Mouse (Mus musculus): ENCODE data around the gene Rere.

Gene Rere

GRCm38 (mm10) chr4:150615251-150616028 is 334.0 kb downstream of the Rere start:
- DNase-seq (ENCODE audit: low spot score): no peak

- peak; percentile 30 for DNase-seq (ENCODE audit: low spot score)
Measured at GRCm38 (mm10) chr4:150616029-150616420, 334.6 kb downstream of the Rere start.

DNA sequence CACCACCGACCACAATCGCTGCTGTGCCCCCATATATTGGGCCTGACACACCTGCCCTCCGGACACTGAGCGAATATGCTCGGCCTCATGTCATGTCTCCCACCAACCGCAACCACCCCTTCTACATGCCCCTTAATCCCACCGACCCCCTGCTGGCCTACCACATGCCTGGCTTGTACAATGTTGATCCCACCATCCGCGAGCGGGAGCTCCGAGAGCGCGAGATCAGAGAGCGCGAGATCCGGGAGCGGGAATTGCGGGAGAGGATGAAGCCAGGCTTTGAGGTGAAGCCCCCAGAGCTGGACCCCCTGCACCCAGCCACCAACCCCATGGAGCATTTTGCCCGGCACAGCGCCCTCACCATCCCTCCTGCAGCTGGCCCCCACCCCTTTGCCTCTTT is 335.4 kb downstream of the Rere start:
- DNase-seq (ENCODE audit: low spot score): no peak

- DNase-seq (ENCODE audit: low spot score): no peak
Measured at GRCm38 (mm10) chr4:150619011-150619410, 337.6 kb downstream of the Rere start.

GRCm38 (mm10) chr4:150622641-150623040 is 341.2 kb downstream of the Rere start:
- no peak for DNase-seq (ENCODE audit: low spot score)

DNA sequence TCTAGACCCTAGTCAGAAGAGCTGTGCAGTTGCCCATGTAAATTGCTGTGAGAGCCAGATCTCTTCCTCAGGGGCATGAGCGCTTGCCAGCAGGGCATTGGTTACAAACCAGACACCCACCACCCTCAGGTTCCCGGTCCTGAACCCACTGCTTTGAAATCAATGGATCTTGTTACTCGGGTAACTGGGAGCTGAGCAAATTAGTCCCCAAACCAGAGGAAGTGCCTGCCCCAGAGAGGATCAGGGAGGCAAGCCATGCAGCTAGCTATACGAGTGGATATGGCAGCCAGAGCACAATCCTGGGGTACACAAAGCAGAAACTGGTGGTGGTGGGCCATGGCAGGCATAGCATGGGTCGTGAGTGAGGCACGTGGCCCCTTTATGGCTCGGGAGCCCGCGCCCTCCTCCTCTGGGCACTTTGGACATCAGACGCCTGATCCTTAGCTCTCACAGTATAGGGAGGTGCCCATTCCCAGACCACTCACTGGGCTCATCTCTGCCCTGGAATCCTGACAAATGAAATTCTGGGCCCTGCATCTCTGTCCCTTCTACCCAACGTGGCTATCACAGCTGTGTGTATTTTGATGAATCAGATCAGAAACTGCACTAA is 342.9 kb downstream of the Rere start:
- no peak for DNase-seq (ENCODE audit: low spot score)

DNA sequence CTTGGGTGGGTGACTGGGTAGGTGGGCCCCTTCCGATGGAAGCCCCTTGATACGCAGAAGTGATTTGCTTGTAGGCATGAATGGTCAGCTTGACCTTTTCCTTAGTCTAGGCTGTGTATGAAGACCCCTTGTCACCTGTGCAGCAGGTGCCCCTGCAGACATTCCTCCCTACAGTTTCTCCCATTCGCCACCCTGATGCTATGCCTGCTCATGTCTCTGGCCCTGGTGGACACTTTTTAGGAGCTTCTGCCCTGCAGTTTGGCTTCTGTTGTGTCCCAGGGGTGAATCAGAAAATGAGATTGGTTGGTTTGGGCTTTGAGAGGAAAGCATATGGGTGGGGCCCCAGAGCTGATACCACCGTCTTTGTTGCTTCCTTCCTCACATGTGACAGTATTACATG is 343.5 kb downstream of the Rere start:
- no peak for DNase-seq (ENCODE audit: low spot score)

- DNase-seq (ENCODE audit: low spot score): peak; percentile 80
Measured at GRCm38 (mm10) chr4:150625425-150625824, 344.0 kb downstream of the Rere start.

DNA sequence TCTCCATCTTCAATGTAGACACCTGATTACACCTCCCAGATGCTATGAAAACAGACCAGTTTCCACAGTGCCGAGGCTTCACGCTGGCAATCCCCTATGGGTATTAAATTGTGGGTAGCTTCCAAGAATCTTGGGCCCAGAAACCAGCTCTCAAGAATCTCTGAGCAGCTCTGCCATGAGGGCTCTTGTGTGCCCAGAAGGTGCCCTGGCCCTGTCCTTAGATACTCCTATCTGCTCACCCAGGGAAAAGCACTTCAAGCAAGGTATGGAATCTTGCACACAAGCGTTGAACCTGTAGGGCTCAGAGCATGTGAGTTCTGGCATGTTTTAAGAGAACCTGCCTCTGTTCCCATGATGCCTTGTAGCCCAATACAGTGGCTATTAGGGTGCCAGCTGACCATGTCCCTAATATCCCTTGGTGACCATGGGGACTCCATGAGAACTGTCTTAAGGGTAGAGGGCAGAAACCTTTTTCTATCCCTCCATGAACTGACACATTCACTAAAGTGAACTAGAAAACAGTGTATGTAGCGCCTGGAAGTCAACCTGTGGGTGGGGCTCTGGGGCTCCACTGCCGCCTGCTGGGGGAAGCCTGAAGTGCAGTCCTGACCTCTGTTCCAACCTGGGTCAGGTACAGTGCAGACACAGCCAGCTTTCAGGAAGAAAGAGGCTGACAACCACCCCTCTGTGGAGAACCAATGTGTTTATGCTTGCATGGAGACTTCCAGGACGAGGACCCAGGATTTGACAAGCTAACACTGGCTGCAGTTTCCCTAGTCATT is 344.7 kb downstream of the Rere start:
- DNase-seq (ENCODE audit: low spot score): peak; percentile 68

- DNase-seq (ENCODE audit: low spot score): no peak
Measured at GRCm38 (mm10) chr4:150629266-150629665, 347.8 kb downstream of the Rere start.

DNA sequence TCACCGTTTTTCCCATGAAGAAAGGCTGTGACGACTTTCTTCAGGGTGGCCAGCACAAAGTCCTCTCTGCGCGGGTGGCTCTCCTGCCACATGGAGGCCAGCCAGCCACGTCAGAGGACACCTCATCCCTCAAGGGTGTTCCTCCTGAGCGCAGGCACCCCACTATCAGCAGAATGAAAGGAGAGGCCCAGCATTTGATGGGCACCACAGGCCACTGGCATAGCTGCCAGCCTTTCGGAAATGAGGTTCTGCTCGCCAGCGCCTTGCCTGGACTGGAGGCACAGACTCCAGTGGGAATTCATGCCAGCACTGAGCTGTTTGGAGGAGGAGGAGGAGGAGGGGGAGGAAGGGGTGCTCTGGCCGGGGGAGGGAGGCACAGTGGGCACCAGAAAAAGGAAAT is 354.1 kb downstream of the Rere start:
- DNase-seq (ENCODE audit: low spot score): no peak

GRCm38 (mm10) chr4:150636635-150637034 is 355.2 kb downstream of the Rere start:
- DNase-seq (ENCODE audit: low spot score): no peak

DNA sequence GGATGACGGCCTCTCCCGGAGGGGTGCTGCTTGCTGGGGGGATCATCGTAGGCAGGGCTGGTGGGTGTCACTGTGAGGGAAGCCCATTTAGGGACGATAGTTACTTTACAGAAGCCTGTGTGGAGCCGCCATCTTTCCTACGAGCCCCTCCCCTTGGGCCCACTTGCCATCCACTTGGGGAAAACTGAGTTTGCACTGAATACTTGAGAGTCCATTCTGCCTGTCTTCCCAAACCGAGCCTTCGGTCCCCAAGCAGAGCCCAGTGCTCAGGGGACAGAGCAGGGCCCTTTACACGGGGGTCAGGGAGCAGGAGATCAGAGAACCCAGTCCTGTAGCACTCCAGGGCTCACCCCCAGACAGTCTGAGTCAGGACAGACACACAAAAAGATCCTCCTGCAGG is 362.9 kb downstream of the Rere start:
- no peak for DNase-seq (ENCODE audit: low spot score)

GRCm38 (mm10) chr4:150649327-150649726 is 367.9 kb downstream of the Rere start:
- DNase-seq (ENCODE audit: low spot score): no peak

- no peak for DNase-seq (ENCODE audit: low spot score)
Measured at GRCm38 (mm10) chr4:150651390-150652277, 370.2 kb downstream of the Rere start, which contains the start of gene Slc45a1. Gene Slc45a1, minus strand, starts transcription at chr4:150652174.

DNA sequence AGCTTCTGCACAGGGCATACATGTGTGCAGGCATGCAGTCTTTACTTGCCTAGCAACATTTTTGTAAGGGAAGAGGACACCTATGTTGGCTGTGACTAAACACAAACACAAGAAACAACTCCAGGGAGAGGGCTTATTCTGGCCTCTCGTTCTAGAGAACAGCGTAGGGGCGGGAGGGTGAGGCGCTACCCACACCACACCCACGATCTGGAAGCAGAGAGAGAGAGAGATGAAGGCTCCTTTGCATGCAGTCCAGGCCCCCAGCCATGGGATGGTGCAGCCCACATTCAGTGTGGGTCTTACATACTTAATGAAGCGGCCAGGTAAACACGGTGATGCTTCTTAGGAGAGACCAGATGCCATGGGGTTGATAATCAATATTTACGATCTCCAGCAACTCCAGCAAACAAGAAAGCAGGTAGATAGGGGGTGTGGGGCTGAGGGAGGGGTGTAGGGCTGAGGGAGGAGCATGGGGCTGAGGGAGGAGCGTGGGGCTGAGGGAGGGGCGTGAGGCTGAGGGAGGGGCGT is 371.7 kb downstream of the Rere start:
- DNase-seq (ENCODE audit: low spot score): no peak

DNA sequence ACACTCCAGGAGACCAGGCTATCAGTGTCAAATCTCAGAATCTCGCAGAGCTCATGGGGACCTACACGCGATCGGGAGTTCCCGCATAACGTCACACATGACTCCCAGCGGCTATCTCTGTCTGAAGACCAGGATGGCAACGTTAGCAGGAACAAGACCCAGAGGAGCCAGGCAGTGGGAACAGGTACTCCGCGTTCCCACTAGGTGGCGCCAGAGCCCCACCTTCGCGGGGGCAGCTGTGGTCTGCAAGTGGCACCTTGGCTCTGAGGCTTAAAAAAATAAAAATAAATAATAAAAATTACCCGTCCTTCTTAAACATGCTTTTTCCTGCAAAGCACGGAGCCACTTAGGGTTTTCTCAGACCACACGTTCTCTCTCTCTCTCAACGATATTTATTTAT is 374.5 kb downstream of the Rere start:
- peak; percentile 84 for DNase-seq (ENCODE audit: low spot score)

GRCm38 (mm10) chr4:150656504-150656903 is 375.1 kb downstream of the Rere start:
- peak; percentile 16 for DNase-seq (ENCODE audit: low spot score)

GRCm38 (mm10) chr4:150659926-150660610 is 378.6 kb downstream of the Rere start:
- DNase-seq (ENCODE audit: low spot score): peak; percentile 16

- DNase-seq (ENCODE audit: low spot score): no peak
Measured at GRCm38 (mm10) chr4:150661886-150662285, 380.4 kb downstream of the Rere start.

DNA sequence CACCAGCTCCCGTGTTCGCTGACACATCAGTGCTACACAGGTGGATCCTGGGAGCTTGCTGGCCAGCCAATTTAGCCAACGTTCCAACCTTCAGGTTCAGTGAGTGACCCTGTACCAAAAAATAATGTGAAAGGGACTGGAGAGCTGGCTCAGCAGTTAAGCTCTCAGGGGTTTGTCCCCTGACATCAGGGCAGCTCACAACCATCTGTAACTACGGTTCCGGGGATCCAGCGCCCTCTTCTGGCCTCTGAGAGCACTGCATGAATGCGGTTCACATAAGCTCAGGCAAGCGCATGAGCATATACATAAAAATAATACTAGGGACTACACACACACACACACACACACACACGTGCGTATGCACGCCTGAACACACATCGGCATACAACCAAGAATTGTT is 381.7 kb downstream of the Rere start:
- DNase-seq (ENCODE audit: low spot score): no peak
